Mouse (Mus musculus) cerebellum, postnatal 10 days (tissue): Measurements from ENCODE around the gene Dbx2.

ENCODE experiments used
- DNase-seq, 2 experiments: peaks; one replicate each; pipeline ENCODE4 v3.0.0; 2021; ENCODE audit warnings: mixed read lengths in 2 of 2

Dbx2 gene

DNA sequence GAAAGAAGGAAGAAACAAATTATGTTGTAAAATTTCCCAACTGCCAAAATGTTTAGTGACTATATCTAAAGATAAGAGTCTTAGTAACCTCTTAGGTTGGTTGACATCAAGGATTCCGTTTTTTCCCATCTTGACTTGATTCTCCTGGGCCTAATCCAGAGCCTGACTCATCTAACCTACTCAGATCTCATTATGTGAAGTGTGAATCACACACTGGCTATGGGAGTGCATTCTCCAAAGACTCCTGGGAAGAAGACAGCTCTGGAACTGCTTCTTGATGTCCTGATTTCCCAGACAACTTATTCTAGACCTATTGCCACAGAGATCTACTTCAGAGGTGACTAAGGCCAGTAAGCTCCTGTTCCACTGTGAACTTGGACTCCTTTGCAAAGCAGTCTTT, 43.2 kb downstream of the Dbx2 start:
- DNase-seq: no peak

DNA sequence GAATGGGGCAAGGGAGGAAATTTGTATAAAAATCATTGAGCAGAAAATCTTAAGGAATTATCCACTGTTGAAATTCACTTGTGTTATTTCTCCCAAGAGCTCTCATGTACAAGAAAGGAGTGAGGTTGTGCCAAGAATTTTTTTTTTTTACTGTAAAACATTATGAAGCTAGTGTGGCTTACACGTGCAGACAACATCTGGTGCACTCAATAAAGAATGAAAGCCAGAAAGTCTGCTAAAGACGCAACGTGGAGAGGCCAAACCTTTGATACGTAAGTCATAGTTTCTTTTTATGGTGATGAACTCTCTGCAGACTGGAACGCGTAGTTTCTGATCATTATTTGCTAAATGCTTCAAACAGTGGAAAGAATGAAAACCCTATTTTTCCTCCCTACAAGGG, 54.6 kb downstream of the Dbx2 start:
- no peak for DNase-seq

DNA sequence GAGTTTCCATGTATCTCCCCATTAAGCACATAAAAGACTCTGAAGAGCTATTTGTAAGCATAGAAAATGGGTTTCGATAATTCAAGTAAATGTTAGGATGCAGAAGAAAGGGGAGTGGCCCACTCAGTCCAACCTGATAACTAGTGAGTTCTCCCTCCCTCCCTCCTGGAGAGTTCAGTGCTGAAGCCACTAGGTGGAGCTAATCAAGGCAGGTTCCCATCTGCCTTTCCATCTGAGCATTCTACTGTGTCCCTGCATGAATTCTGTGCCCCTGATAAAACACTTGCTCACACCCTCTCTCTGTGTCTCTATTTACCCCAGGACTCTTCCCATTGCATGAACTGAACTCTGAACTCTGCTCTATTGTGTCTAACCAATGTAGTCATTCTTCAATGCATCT, 57.1 kb downstream of the Dbx2 start:
- DNase-seq: peak; percentile 59 to 69

DNA sequence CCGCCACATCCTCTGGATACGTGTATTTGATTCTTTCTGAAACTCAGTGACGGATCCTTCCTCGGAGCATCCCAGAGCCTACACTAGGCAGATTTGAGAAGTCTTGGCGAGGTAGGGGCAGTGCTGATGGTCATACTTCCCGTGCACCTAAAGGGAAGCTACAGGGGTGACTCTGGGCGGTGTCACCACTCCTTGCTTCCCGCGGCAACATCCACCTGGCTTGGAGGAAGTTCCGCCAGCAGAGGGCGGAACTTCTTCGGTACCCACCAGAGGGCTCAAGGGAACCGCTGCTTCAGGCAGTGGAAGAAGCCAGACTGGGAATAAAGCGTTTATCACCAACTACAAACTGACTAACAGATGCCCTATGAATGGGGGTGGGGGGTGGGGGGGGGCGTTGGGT, 68.9 kb downstream of the Dbx2 start:
- no peak for DNase-seq

DNA sequence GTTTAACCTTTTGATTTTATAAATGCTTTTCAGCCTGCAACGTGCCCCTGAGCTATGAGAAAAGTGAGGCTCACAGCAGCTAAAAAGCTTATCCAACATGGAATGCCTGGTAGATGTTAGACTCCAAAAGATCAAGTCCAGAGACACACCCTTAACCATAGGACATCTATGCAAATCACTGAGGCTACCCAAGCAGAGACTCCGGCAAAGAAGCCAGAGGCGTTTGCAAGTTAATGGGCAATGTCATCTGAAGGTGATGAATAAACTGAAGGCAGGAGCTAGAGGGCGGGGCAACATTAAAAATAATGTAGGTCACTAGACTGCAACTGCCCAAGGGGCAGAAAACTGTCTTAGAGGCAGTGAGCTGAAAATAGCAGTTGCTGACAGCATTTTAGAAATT, 70.9 kb downstream of the Dbx2 start:
- DNase-seq: no peak

DNA sequence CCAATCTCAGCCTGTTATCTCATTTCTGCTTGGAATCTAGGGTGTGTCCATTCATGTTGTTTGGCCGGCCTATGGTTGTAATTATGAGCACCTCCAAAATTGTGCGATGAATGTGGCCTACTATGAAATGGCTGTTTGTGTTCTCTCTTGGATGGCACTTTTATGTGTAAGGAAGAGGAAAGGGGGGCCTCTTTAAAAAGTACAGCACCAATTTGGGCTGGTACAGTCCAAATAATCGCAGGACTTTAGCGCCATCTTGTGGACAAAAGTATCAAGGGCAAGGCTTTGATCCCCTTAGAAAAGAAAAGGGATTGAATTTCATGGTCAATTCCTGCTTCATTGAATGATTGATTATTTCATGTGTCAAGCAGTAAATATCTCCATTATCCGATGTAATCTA, 81.1 kb downstream of the Dbx2 start:
- DNase-seq: peak; percentile 84 to 92
